Mouse (Mus musculus) CH12.LX (cell line): Measurements from ENCODE around the gene Slc43a2.

ENCODE experiments used
- CHD1 ChIP-seq: IDR thresholded peaks from 2 replicates; pipeline ENCODE4 v1.6.1; 2012; ENCODE audit warnings: low read depth, low read length, improper control_type of control experiment, inconsistent platforms
- ELF1 ChIP-seq: IDR thresholded peaks from 2 replicates; pipeline ENCODE4 v1.6.1; 2014; ENCODE audit warnings: low read depth, mild to moderate bottlenecking, inconsistent platforms, low read length, improper control_type of control experiment
- JUND ChIP-seq: conservative IDR thresholded peaks from 2 replicates; pipeline ENCODE4 v1.6.1; 2011; ENCODE audit warnings: low read depth, low read length, improper control_type of control experiment
- KAT2A ChIP-seq: IDR thresholded peaks from 2 replicates; pipeline ENCODE4 v1.6.1; 2012; ENCODE audit warnings: low read length, improper control_type of control experiment, inconsistent platforms; ENCODE audit not compliant: insufficient replicate concordance
- MAFK ChIP-seq: IDR thresholded peaks from 2 replicates; pipeline ENCODE4 v1.6.1; 2011; ENCODE audit warnings: low read length, improper control_type of control experiment; ENCODE audit not compliant: insufficient replicate concordance
- MAZ ChIP-seq: IDR thresholded peaks from 2 replicates; pipeline ENCODE4 v1.6.1; 2012; ENCODE audit warnings: low read depth, mild to moderate bottlenecking, inconsistent platforms, low read length, improper control_type of control experiment, moderate library complexity
- POLR2A ChIP-seq: IDR thresholded peaks from 2 replicates; pipeline ENCODE4 v1.6.1; 2011; ENCODE audit warnings: low read depth, mild to moderate bottlenecking, improper control_type of control experiment, low read length
- RCOR1 ChIP-seq: conservative IDR thresholded peaks from 2 replicates; pipeline ENCODE4 v1.6.1; 2012; ENCODE audit warnings: low read depth, mild to moderate bottlenecking, inconsistent platforms, low read length, improper control_type of control experiment
- SMC3 ChIP-seq: IDR thresholded peaks from 2 replicates; pipeline ENCODE4 v1.6.1; 2011; ENCODE audit warnings: low read depth, low read length, improper control_type of control experiment
- TBP ChIP-seq: conservative IDR thresholded peaks from 2 replicates; pipeline ENCODE4 v1.6.1; 2011; ENCODE audit warnings: low read depth, low read length, improper control_type of control experiment
- USF1 ChIP-seq: IDR thresholded peaks from 2 replicates; pipeline ENCODE4 v1.6.1; 2014; ENCODE audit warnings: low read depth, mild to moderate bottlenecking, inconsistent platforms, low read length, improper control_type of control experiment

GRCm38 (mm10) chr11:75583521-75583920 lies 52.0 kb downstream of the Slc43a2 start:
- TF ChIP-seq TBP (no peak), KAT2A (no peak), RCOR1 (no peak), USF1 (no peak), MAZ (no peak), CHD1 (no peak), ELF1 (no peak), POLR2A (no peak), JUND (no peak), MAFK (no peak), SMC3 (no peak)
